Mouse (Mus musculus) left cerebral cortex, postnatal 25 days (tissue): ENCODE data around the gene Nmt1. TPM values are rescaled to one million over a fixed set of nuclear protein-coding genes. Genes with fewer than 3 reads are reported as not detected.

ENCODE experiments used
- DNase-seq, 2 experiments: peaks; one replicate each; pipeline ENCODE4 v3.0.0; 2022; ENCODE audit warnings: low spot score in 2 of 2, mixed read lengths in 1 of 2
- intact Hi-C: fragments of 180-260 bp; cut with DNase I; formaldehyde crosslinking; loops from one replicate; pipeline ENCODE4 v1.15.1; 2025
- total RNA-seq, 2 experiments: library from RNA; stranded (reverse); gene quantifications; 2 replicates each; pipeline ENCODE4 v1.2.3; 2021

The Nmt1 gene
- total RNA-seq, 2 experiments from 2014 or later, result 122 to 124 TPM

DNA sequence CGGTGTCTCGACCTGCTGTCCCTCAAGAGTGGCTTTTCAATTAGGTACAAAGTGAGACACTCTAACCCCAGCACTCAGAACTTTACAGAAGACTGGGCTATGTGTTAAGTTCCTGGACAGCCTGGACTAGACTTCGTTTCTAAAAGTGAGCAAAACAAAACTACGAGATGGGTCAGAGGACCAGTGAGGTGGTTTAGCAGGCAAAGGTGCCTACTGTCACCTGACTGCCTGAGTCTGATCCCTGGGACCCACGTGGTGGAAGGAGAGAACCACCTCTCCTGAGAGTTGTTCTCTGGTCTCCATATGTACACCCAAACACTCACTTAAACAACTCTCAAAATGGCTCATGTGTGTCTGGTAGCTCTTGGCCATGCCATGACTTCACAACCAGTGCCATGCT is 26.9 kb upstream of the Nmt1 start:
- intact Hi-C loops, result no loop called here
- DNase-seq, result no peak

GRCm38 (mm10) chr11:103003210-103003609 is 24.8 kb upstream of the Nmt1 start:
- intact Hi-C loops, result loop anchor here (1.0 kb wide), 1 partner anchor 35 kb away; no protein-coding TSS in a partner anchor
- DNase-seq, result peak; percentile 82 to 93

GRCm38 (mm10) chr11:103004852-103005251 is 23.1 kb upstream of the Nmt1 start:
- no peak for DNase-seq
- intact Hi-C loops, result no loop called here

DNA sequence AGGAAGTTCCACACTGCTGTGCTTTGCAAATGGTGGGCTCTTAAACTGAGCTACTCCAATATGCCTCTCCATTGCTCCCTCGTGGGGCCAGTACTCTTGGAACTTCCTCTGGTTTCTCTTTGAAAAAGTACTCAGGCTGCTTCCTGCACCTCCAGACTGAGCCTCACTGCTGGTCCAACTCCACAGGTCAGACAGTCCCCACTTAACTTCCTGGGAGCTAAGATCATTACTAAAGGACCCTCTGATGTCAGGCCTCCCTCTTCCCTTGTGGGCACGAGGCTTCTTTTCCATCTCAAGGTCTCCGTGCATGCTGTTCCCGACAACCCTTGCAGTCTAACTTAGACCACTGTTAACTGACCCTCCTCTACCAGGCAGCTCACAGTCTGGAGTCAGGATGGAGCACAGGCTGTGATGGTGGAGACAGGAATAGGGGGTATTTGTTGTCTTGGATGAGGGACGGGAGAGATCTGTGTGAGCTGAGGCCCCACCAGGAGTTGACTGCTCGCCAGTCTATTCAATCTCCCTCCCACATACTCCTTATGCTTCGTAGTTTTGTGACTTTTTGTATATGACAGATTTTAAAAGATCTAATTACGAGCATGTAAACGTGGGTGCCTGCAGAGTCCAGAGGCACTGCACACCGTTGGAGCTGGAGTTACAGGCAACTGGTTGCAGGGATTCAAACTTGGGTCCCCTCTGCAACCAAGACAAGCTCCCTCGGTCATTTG is 22.6 kb upstream of the Nmt1 start:
- intact Hi-C loops, result no loop called here
- DNase-seq, result peak in 1 of 2 experiments; percentile 32

DNA sequence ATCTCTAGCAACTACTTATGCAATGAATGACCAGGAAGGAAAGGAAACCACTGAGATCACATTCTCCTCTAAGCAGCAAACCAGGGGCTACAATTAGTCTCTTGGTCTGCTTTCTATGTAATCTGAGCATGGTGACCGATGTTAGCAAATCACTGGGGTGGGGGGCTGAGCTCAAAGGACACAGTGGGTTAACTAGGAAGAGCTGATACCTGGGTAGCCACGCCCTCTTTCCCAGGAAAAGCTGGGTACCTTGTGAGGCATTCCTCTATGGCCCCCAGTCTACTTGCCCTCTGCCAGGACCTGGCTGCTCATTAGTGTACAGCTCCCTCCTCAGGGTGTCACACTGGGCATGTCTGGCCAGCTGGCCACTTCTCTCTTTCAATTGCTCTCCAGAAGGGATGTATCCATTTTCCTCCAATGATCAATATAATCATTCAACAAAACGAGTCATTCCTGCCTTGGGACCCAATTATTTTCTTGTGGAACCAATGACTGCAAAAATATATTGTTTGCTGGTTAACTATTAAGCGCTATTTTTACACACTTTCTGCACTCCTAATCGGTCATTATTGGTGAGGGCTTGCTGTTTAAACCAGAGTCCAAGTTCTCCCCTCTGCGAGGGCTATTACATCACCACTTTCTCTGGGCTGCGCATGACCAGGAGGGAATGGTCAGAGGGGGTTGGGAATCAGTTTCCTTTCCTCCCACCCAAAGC is 21.5 kb upstream of the Nmt1 start:
- DNase-seq, result no peak
- intact Hi-C loops, result no loop called here

- intact Hi-C loops, result no loop called here
- DNase-seq, result no peak
Observed at GRCm38 (mm10) chr11:103007001-103007340, 21.0 kb upstream of the Nmt1 start.

DNA sequence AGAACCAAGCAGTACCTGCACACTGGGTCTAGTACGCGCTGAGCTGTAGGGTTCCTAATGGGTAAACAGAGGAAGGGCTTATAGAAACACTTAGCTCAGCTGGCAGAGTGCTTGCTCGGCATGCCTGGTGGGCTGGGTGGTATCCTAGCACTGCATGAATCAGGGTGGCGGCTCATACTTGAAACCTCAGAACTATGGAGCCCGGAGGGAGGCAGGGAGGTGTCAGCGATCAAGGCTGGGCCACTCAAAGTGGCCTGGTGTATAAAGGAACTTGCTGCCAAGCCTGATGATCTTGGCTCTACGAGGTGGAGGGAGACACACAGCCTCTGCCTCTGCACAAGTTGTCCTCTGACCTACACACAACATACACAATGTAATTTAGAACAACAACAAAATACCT is 19.4 kb upstream of the Nmt1 start:
- intact Hi-C loops, result no loop called here
- no peak for DNase-seq

- no peak for DNase-seq
- intact Hi-C loops, result no loop called here
Observed at GRCm38 (mm10) chr11:103009208-103009607, 18.8 kb upstream of the Nmt1 start.

DNA sequence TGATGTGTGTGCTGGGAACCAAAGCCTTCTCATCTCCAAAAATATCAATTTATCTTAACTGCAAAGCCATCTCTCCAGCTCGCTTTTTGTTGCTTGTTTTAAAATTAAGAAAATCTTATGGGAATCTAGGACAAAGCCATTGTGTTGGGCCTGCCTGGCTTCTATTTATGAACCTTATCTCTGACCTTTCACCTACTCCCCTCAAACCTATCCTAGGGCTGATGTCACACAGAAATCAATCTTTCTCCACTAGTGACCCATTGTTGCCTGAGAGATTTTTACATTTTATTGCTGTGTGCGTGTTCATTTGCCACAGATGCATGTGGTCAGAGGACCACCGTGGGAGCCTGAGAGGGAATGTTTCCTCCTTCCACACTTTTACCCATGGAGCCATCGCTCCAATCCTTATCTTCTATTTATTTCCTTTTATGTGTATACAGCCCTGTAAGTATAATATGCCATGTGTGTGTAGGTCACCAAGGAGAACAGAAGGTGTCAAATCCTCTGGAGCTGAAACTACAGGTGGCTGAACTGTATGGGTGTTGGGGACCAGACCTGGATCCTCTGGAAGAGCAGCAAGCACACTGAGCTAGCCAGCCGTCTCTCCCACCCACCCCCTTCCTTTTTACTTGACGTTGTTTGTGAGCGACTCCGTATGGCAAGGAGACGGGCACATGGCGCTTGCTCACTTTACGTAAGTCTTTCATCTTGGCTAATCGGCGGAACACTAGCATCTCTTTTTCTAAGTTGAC is 17.4 kb upstream of the Nmt1 start:
- DNase-seq, result no peak
- intact Hi-C loops, result no loop called here

DNA sequence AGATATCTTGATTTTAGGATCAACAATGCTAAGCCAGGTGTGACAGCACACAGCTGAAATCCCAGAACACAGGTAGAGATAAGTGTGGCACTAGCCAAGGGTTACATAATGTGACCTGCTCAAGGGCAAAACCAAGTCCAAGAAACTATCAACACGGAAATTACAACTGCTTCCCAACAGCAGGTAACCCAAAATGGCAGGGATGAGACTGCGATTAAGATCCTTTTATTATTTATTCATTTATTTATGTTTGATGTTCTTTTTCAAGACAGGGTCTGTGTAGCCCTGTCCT is 16.8 kb upstream of the Nmt1 start:
- no peak for DNase-seq
- intact Hi-C loops, result no loop called here

GRCm38 (mm10) chr11:103015881-103016825 is 11.8 kb upstream of the Nmt1 start:
- intact Hi-C loops, result no loop called here

GRCm38 (mm10) chr11:103016930-103017329 is 11.1 kb upstream of the Nmt1 start:
- intact Hi-C loops, result loop anchor here (1.0 kb wide), 1 partner anchor 11 kb away; the partner anchor contains the start of genes Dcakd and Nmt1
- peak; percentile 98 for DNase-seq

More at GRCm38 (mm10) chr11:103015881-103016825, 11.8 kb upstream of the Nmt1 start:
- DNase-seq, result no peak

- intact Hi-C loops, result loop anchor here (1.0 kb wide), 1 partner anchor 11 kb away; the partner anchor contains the start of genes Dcakd and Nmt1
- DNase-seq, result no peak
Observed at GRCm38 (mm10) chr11:103017661-103018060, 10.3 kb upstream of the Nmt1 start.

GRCm38 (mm10) chr11:103018860-103019259 is 9.1 kb upstream of the Nmt1 start:
- intact Hi-C loops, result no loop called here
- no peak for DNase-seq

DNA sequence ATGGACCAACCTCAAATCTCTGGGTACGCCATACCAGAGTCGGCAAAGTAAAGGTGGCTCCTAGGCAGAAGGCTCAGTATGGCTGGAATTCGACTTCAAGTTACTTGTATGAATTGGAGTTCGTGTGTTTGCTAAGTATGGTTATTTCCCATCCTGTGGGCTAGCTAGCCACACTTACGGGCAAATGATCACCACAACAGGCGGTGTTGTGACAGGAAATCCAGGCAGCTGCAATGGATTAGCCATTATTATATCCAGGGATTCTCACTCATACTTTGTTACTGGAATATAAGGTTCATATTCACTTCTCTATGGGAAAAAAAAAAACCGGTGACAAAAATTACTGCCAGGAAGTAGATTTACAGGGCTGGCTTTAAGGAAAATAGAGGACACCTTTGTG is 8.7 kb upstream of the Nmt1 start:
- intact Hi-C loops, result no loop called here

GRCm38 (mm10) chr11:103020713-103021335 is 7.2 kb upstream of the Nmt1 start:
- DNase-seq, result no peak
- intact Hi-C loops, result no loop called here

More for the DNA sequence above, 8.7 kb upstream of the Nmt1 start:
- no peak for DNase-seq

DNA sequence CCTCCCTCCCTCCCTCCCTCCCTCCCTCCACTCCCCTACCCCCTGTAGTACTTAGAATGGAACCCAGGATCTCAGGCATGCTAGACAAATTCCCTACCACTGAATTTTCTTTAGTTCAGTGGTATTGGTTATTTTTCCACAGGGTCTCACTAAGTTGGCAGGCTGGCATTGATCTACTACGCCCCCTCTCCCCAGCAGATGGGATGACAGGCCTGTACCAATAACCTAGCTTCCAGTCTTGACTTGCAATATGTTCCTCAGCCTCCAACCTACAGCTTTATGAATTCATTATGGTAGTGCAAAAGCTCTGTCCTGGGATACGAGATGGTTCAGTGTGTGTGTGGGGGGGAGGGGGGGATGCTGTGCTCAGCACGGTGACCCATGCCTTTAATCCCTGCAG is 4.0 kb upstream of the Nmt1 start:
- intact Hi-C loops, result no loop called here
- DNase-seq, result no peak

GRCm38 (mm10) chr11:103026901-103027300 is 1.1 kb upstream of the Nmt1 start:
- intact Hi-C loops, result no loop called here
- no peak for DNase-seq

- no peak for DNase-seq
- intact Hi-C loops, result loop anchor here (1.0 kb wide), 1 partner anchor 10 kb away; no protein-coding TSS in a partner anchor
Observed at GRCm38 (mm10) chr11:103027570-103028175, 317 bp upstream of the Nmt1 start.
